Mouse (Mus musculus) adrenal gland, adult (tissue): ENCODE data around the gene Urah.
A peak's percentile ranks its signal among the peaks of the same experiment; 100 is the strongest.

ENCODE experiments used
- DNase-seq, 2 experiments: peaks; one replicate each; pipeline ENCODE4 v3.0.0; 2022 to 2023; ENCODE audit warnings: low spot score in 1 of 2; ENCODE audit not compliant: inconsistent age in 2 of 2

Gene Urah

DNA sequence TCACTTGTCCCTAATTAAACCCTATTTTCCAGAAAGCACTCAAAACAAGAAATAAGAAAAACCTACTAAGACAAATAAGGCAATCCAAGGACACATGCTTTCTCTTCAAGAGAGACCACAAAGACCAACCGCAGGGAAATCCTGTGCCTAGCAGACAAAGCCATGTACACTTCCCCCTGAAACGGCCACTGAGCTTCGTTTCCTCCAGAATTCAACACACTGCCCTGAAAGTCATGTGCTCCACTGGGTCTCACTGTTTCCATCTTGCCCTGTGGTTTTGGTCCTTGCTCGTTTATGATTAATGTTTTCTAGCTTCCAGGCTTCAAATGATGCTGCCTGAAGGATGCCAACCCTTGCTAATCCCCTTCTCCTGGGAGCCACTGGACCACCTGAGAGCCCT lies 39.4 kb downstream of the Urah start:
- no peak for DNase-seq

DNA sequence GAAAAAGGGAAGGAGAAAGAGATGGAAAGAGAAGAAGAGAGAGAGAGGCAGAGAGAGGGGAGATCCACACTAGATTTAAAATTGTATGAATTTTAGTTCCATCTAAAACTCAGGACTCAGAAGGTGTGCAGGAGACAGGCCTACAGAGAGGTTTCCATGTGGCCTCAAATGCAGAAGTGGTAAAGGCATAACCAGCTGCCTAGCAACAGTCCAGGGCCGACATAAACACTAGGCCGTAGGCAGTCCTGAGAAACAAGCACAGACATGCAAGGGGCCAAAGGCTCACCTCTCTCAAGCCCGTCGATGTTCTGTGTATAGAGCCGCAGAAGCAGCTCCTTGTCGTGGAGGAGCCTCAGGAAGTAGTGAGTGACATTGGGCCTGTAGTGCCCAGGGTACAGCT lies 42.5 kb downstream of the Urah start:
- DNase-seq, result no peak

DNA sequence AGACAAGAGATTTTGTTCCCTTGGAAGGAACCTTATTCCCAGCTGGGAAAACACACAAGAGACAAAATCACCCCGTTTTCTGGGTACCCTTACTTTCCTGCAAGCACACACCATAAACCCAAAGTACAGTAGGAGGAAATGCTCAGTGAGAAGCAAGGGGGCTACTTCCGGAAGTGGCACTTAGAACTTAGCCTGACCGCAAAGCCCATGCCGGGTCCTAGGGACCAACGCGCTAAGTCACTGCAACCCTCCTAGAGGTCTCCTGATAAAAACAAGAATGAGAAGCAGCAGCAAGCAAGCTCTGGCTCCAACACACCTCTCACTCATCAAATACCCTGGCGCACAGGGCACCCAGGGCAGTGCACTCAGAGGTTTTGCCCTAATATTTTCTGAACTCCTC lies 44.5 kb downstream of the Urah start:
- DNase-seq, result no peak

DNA sequence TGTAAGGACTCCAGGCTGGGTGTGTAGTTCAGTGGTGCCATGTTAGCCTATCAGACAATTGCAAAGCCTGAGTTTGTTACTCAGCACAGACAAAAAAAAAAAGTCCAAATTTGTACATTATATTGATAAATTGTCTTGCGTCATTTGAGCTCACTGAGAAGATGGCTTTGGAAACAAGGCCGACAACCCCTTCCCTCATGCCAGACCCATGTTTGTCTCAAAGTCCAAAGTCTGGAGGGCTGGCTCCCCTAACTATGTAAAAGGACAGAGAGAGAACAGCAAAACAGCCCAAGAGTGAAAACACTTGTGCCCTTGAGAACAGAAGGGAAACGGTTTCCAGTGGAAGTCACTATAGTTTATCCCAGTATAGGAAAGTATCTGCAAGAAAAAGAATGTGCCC lies 45.6 kb downstream of the Urah start:
- DNase-seq, result no peak

DNA sequence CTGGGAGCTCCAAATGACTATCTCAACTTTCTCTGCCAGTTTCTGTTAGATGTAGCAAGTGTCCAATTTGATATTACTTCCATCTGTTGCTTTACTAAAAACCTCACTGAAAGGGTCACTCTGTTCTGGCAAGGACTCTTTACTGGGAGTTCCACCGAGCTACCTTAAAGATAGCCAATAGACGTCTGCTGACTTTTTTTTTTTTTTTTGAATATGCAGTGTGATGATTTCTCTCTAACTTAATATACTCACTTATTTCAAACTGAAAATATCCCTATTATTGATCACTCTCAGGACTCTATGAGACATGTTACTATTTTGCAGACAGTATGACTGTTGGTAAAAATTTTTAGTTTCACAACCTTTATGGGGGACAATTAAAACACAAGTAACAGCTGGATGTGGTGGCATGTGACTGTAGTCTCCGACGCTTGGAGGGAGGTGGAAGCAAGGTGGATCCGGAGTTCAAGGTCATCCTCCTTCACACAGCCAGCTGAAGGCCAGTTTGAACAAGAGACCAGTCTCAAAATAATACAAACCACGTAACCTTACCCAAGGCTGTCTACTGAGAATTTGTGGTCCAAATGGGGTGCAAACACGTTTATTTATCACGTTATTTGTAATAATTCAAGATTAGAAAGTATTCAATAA lies 46.2 kb downstream of the Urah start:
- DNase-seq, result peak in 1 of 2 experiments; percentile 58

DNA sequence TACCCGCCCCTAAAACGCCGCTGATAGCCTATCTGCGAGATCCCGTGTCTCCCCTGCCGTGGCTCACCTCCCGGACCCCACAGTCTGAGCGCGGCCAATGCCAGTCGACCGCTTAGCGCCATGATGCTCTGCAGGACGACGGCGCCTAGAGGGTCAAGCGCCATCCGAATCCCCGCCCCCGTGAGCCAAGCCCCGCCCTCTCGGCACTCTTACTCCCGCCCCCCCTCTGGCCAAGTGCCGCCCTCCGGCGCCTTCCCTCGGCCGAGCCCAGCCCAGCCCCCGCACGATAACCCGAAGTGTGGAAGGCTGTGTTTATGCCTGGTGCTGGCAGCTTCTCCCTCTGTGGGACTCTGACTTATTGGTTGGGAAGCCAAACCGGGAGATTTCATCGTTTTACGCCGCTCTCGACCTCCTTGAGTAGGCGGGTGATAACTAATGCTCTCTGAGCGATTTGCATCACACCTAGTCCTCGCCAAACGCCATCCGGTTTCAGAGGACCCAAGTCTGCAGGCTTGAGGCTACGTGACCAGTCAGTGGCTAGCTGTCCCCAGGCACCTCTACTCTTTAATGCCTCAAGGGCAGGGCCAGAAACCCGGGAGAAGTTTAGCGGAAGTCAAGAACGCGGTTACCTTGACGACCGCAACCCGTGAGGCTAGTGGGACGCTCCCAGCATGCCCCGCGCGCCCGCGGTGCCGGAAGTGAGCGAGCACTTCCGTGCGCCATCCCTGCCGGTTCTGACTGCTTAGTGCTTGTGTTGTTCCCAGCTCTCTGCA lies 47.1 kb downstream of the Urah start, which contains the start of the genes Psmd13 and Sirt3:
Gene Psmd13, plus strand, starts transcription at position 273 of the 773 bp plus-strand sequence.
Gene Sirt3, minus strand, starts transcription at position 614 of the 773 bp plus-strand sequence.
- DNase-seq, result peak; percentile 94 to 97

DNA sequence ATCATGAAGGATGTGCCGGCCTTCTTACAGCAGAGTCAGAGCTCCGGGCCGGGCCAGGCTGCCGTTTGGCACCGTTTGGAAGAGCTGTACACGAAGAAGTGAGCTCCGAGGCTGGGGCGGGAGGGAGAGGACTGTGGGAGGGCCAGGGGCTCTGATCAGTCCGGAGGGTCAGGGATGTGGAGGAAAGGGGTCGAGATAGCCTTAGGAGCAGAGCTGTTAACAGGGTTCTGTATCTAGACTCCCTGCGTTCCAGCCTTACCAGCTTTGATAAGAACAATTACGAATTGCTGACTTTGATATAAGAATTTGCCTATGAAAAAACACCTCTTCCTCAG lies 47.6 kb downstream of the Urah start:
- no peak for DNase-seq
